Mouse (Mus musculus) heart, postnatal 10 days (tissue): ENCODE data around the gene Senp7. TPM values are rescaled to one million over a fixed set of nuclear protein-coding genes. Genes with fewer than 3 reads are reported as not detected.

Experiments
- microRNA-seq, 2 experiments: library from miRNA; unstranded; fragments of <30 nt; microRNA quantifications; one replicate each; pipeline ENCODE4 v1.2.0; 2022
- total RNA-seq, 2 experiments: library from RNA; stranded (reverse); gene quantifications; 2 replicates each; pipeline ENCODE4 v1.2.3; 2021

Gene Senp7
- total RNA-seq, 2 experiments from 2014 or later: 19.8 to 21.6 TPM

Small RNAs within 50 kb of the gene (microRNA-seq; reads per million reads assigned to microRNA genes)
- gene Gm24047: 0 reads per million in 2 experiments

Other genes with a start within 250 kb of the Senp7 start
- gene Nfkbiz, start 209.4 kb upstream of the Senp7 start, total RNA-seq: 1 to 10 TPM; 3.0 to 4.0 TPM
- under 1 TPM; 0.43 to 0.77 TPM for gene Nxpe3, start 153.1 kb upstream of the Senp7 start, total RNA-seq
- gene Cep97, start 113.5 kb upstream of the Senp7 start, total RNA-seq: 1 to 10 TPM; 4.9 to 6.6 TPM
- 100 to 1,000 TPM; 671 to 687 TPM for gene Rpl24, start 82.1 kb upstream of the Senp7 start, total RNA-seq
- 1 to 10 TPM; 9.0 to 9.6 TPM for gene Zbtb11, start 74.5 kb upstream of the Senp7 start, total RNA-seq
- gene Pcnp, start 18.6 kb upstream of the Senp7 start, total RNA-seq: 10 to 100 TPM; 63.5 to 65.0 TPM
- 10 to 100 TPM; 11.7 to 12.5 TPM for gene Trmt10c, start 10.5 kb upstream of the Senp7 start, total RNA-seq
- gene Impg2, start 156.0 kb downstream of the Senp7 start, total RNA-seq: under 1 TPM; 0.45 to 0.79 TPM